1 mouse cellular context compared by ENCODE assay signal in the genomic region with DNA sequence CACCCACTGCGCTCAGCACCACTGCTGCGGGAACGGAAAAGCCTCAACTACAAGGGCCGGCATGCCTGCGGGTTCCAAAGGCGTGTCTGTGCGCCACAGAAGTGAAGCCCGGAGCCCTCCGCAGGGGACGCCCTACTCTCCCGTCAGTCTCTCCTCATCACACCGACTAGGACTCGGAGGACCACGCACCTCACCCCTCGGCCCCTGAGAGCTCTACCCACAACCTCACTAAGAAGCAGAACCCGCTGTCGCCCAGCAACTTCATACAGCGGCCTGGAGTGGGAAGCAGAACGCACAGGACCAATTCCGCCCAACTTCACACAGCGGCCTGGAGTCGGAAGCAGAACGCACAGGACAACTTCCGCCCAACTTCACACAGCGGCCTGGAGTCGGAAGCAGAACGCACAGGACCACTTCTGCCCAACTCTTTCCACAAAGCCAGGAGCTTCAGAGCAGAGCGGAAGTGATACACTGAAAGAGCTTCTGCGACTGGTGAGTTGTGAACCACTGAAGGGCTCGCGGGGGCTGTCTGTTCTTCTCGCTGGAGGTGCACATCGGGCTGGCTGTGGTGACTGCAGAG.
TF ChIP-seq lines count a peak whose summit lies in the region.

A gene (plus strand): TSS at position 9 of the 580 bp plus-strand sequence.
A gene (minus strand): TSS at position 344 of the 580 bp plus-strand sequence.

TF ChIP-seq in CH12.LX, 34 proteins besides CTCF, POLR2A, EP300 and RAD21 (continued from another document):
- peak; percentile 40; the same call in 1 of the 2 replicates for TF ChIP-seq GABPA (IDR thresholded peaks at IDR 0.05; ENCODE audit: insufficient replicate concordance, low read depth, low read length)
- TF ChIP-seq SMC3 (IDR thresholded peaks at IDR 0.05; ENCODE audit: low read depth, low read length), result no peak
- peak; percentile 96 for TF ChIP-seq SIN3A (IDR thresholded peaks at IDR 0.05; ENCODE audit: low read length)
- peak; percentile 88 for TF ChIP-seq MAZ (IDR thresholded peaks at IDR 0.05; ENCODE audit: low read depth, low read length)
- peak; percentile 77 for TF ChIP-seq IRF4 (IDR thresholded peaks at IDR 0.05; ENCODE audit: low read depth, low read length)
- peak; percentile 24; the same call in 1 of the 2 replicates for TF ChIP-seq NRF1 (IDR thresholded peaks at IDR 0.05; ENCODE audit: low read depth, low read length)
- TF ChIP-seq MXI1 (IDR thresholded peaks at IDR 0.05; ENCODE audit: low read depth, low read length), result peak; percentile 77
- TF ChIP-seq JUN (IDR thresholded peaks at IDR 0.05; ENCODE audit: insufficient read depth, low read depth, low read length), result no peak
- no peak for TF ChIP-seq MAFK (IDR thresholded peaks at IDR 0.05; ENCODE audit: insufficient replicate concordance, low read length)
- no peak for TF ChIP-seq ZNF384 (IDR thresholded peaks at IDR 0.05; ENCODE audit: low read depth, low read length)
- TF ChIP-seq UBTF (IDR thresholded peaks at IDR 0.05; ENCODE audit: low read depth, low read length), result peak; percentile 80; the same call in 1 of the 2 replicates
- TF ChIP-seq CHD2 (IDR thresholded peaks at IDR 0.05; ENCODE audit: low read length), result peak; percentile 82
- TF ChIP-seq POLR2AphosphoS2 (IDR thresholded peaks at IDR 0.05; ENCODE audit: low read depth, low read length), result peak; percentile 92; the same call in 1 of the 2 replicates
- peak; percentile 83; the same call in 1 of the 2 replicates for TF ChIP-seq TBP (conservative IDR thresholded peaks at IDR 0.05; ENCODE audit: low read depth, low read length)
- TF ChIP-seq E2F4 (IDR thresholded peaks at IDR 0.05; ENCODE audit: insufficient replicate concordance, low read depth, low read length), result no peak
- TF ChIP-seq CHD1 (IDR thresholded peaks at IDR 0.05; ENCODE audit: low read depth, low read length), result no peak
- peak; percentile 90 for TF ChIP-seq NELFE (IDR thresholded peaks at IDR 0.05; ENCODE audit: low read depth, low read length)
- TF ChIP-seq ELF1 (IDR thresholded peaks at IDR 0.05; ENCODE audit: low read depth, low read length), result peak; percentile 91
- TF ChIP-seq ZKSCAN1 (IDR thresholded peaks at IDR 0.05; ENCODE audit: borderline replicate concordance, low read depth, low read length), result no peak
- TF ChIP-seq MEF2A (IDR thresholded peaks at IDR 0.05; ENCODE audit: borderline replicate concordance, low read depth, low read length), result peak; percentile 79; the same call in 1 of the 2 replicates
- TF ChIP-seq BHLHE40 (IDR thresholded peaks at IDR 0.05; ENCODE audit: low read depth, low read length), result peak; percentile 44; the same call in 1 of the 2 replicates
- peak; percentile 81 for TF ChIP-seq MYC (IDR thresholded peaks at IDR 0.05; ENCODE audit: low read depth, low read length)
- TF ChIP-seq JUND (conservative IDR thresholded peaks at IDR 0.05; ENCODE audit: low read depth, low read length), result no peak
- no peak for TF ChIP-seq USF2 (conservative IDR thresholded peaks at IDR 0.05; ENCODE audit: low read depth, low read length)
TF ChIP-seq in CH12.LX: peak in this region for 21.
